Mouse (Mus musculus) adrenal gland, postnatal 36 days (tissue): Measurements from ENCODE around the gene Naa20. TPM values are rescaled to one million over a fixed set of nuclear protein-coding genes. Genes with fewer than 3 reads are reported as not detected.
A peak's percentile ranks its signal among the peaks of the same experiment; 100 is the strongest.

Experiments used
- DNase-seq, 2 experiments: peaks; one replicate each; pipeline ENCODE4 v3.0.0; 2021; ENCODE audit warnings: mixed read lengths in 1 of 2
- microRNA-seq: library from miRNA; unstranded; fragments of <30 nt; microRNA quantifications from one replicate; pipeline ENCODE4 v1.2.0, GENCODE M21; 2021
- total RNA-seq, 2 experiments: library from RNA; stranded (reverse); gene quantifications; 2 replicates each; pipeline ENCODE4 v1.2.3; 2021

The Naa20 gene
- total RNA-seq, 2 experiments from 2014 or later: 51.3 to 60.0 TPM

- peak in 1 of 2 experiments; percentile 32 for DNase-seq
Observed at GRCm38 (mm10) chr2:145948402-145948954, 46.6 kb downstream of the Naa20 start.

- DNase-seq: no peak
Observed at GRCm38 (mm10) chr2:145949475-145950068, 47.7 kb downstream of the Naa20 start.

- DNase-seq: no peak
Observed at GRCm38 (mm10) chr2:145950239-145950638, 48.3 kb downstream of the Naa20 start.

GRCm38 (mm10) chr2:145952726-145953125 is 50.8 kb downstream of the Naa20 start:
- DNase-seq: no peak

GRCm38 (mm10) chr2:145955844-145956243 is 53.9 kb downstream of the Naa20 start:
- DNase-seq: no peak

- no peak for DNase-seq
Observed at GRCm38 (mm10) chr2:145956318-145956717, 54.4 kb downstream of the Naa20 start.

- peak in 1 of 2 experiments; percentile 14 for DNase-seq
Observed at GRCm38 (mm10) chr2:145957450-145957849, 55.6 kb downstream of the Naa20 start.

GRCm38 (mm10) chr2:145958097-145958496 is 56.2 kb downstream of the Naa20 start:
- DNase-seq: no peak

- no peak for DNase-seq
Observed at GRCm38 (mm10) chr2:145958551-145958950, 56.7 kb downstream of the Naa20 start.

GRCm38 (mm10) chr2:145961861-145962260 is 60.0 kb downstream of the Naa20 start:
- DNase-seq: no peak

Small RNA genes within 50 kb of the gene (microRNA-seq; reads per million reads assigned to microRNA genes)
- gene Gm25026: not detected

Other genes starting within 250 kb of the Naa20 start
- 10 to 100 TPM; 29.3 to 41.4 TPM for gene Rin2, start 226.9 kb upstream of the Naa20 start, total RNA-seq
- 10 to 100 TPM; 21.3 to 27.2 TPM for gene Cfap61, start 32.7 kb downstream of the Naa20 start, total RNA-seq
- 10 to 100 TPM; 26.6 to 26.9 TPM for gene Crnkl1, start 32.9 kb downstream of the Naa20 start, total RNA-seq